Mouse (Mus musculus): ENCODE results near the gene Osbpl6.

DNA sequence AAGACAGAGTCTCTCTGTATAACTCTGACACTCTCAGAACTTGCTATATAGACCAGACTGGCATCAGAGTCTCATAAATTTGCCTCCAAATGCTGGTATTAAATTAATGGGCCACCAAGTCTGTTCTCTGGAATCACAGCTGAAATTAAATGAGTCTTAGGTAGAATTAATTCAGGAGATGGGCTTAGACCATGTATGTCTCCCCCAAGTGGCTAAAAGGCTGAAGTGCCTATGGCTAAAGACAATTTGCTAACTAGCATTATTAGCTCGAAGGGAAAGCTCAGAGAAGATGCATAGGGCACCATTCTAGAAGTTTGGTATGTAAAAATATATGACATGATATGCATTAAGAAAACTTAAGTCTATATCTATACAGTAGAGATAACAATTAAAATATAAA is 211.8 kb downstream of the Osbpl6 start:
- TF ChIP-seq POLR2A (IDR thresholded peaks at IDR 0.05; ENCODE audit: low read depth, low read length) (no peak), CTCF (IDR thresholded peaks at IDR 0.05; ENCODE audit: extremely low read depth, insufficient read depth, insufficient read length, insufficient replicate concordance) (no peak)

All from spleen, adult 2 months (tissue).